Mouse (Mus musculus): ENCODE measurements around the gene Dnmt1. TPM values are rescaled to one million over a fixed set of nuclear protein-coding genes. Genes with fewer than 3 reads are reported as not detected.
A peak's percentile ranks its signal among the peaks of the same experiment; 100 is the strongest.

Dnmt1 gene
- polyA plus RNA-seq, 1 experiment from 2014 or later: 35.2 TPM

DNA sequence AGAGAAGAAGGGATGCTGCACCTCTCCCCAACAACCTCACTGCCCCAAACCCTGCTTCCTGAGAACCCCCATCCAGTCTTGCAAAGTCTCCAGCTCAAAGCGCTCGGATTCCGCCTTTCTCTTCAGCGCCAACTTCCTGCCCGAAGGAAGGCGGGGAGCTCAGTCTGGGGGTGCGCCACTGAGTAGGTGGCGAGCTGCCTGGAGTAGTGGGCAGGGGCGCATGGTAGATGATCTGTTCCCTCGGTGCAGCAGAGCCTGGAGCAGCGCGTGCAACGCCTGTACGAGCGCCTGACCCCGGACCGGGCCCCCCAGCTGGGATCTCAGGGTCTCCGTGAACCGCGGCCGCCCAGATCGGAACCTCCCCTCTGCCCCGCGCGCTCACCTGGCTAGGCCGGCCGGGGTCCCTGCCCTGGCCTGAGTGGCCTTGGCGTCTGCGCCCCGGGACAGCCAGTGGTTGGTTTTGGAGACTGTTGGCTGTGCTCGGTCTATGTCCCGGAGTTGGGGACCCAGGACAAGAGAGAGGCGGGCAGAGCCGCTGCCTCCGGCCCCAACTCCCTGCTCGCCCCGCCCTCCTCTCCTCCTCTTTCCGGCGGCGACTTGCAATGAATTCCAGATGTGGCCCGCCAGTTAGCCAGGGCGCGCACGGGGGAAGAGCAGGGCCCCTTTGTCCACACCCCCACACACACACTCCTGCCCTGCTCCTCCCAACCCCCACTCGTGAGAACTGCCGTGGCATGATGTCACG lies 16.7 kb upstream of the Dnmt1 start, which contains the start of gene S1pr2:
TSS of gene S1pr2 (minus strand) at position 566 of the 745 bp plus-strand sequence.
- Histone ChIP-seq H3K9me3 (ENCODE audit: control insufficient read depth, low read length) (no peaks in the 10 kb centered on the region), H3K36me3 (ENCODE audit: control insufficient read depth, insufficient read depth, low read length) (no peaks in the 10 kb centered on the region; the same call in 1 of the 2 replicates), H3K4me1 (ENCODE audit: control insufficient read depth in 2 of 2, insufficient read depth in 2 of 2, low read length in 2 of 2) (peaks cover 24 to 40% of the 10 kb centered on the region in 2 experiments), H3K4me2 (ENCODE audit: low read length) (peak within 1 kb of the TSS; percentile 96), H3K4me3 (ENCODE audit: control insufficient read depth in 1 of 2, insufficient read depth in 1 of 2, low read depth in 1 of 2, low read length in 2 of 2) (peak within 1 kb of the TSS; percentile 80 to 92), H3K27ac (replicated peaks in 1 of 2; ENCODE audit: control insufficient read depth in 1 of 2, insufficient read depth in 1 of 2, low read depth in 2 of 2, low read length in 2 of 2) (peak within 1 kb of the TSS; percentile 86 to 92), H3K27me3 (ENCODE audit: control insufficient read depth, insufficient read depth, low read length) (no peaks in the 10 kb centered on the region), H3K9ac (ENCODE audit: low read length) (peak within 1 kb of the TSS; percentile 94)
- WGBS: under 1% methylated on average over 37 of the region's 47 CpGs
- ATAC-seq (ENCODE audit: insufficient number of reproducible peaks, insufficient read depth, low FRiP score, low read depth): peak; percentile 64

GRCm38 (mm10) chr9:20975431-20976215 lies 15.9 kb upstream of the Dnmt1 start:
- peaks cover 24 to 40% of the 10 kb centered on the region in 2 experiments for H3K4me1 ChIP-seq (ENCODE audit: control insufficient read depth in 2 of 2, insufficient read depth in 2 of 2, low read length in 2 of 2)
- no peaks in the 10 kb centered on the region for H3K27me3 ChIP-seq (ENCODE audit: control insufficient read depth, insufficient read depth, low read length)
- H3K27ac ChIP-seq (replicated peaks in 1 of 2; ENCODE audit: control insufficient read depth in 1 of 2, insufficient read depth in 1 of 2, low read depth in 2 of 2, low read length in 2 of 2): peak overlapping the region; percentile 86 to 92
- peak overlapping the region; percentile 94 for H3K9ac ChIP-seq (ENCODE audit: low read length)
- H3K4me3 ChIP-seq (ENCODE audit: control insufficient read depth in 1 of 2, insufficient read depth in 1 of 2, low read depth in 1 of 2, low read length in 2 of 2): peak overlapping the region; percentile 80 to 92
- H3K36me3 ChIP-seq (ENCODE audit: control insufficient read depth, insufficient read depth, low read length): peaks cover 6% of the 10 kb centered on the region
- WGBS: under 1% methylated on average over 45 of the region's 45 CpGs
- peak overlapping the region; percentile 96 for H3K4me2 ChIP-seq (ENCODE audit: low read length)
- no peaks in the 10 kb centered on the region for H3K9me3 ChIP-seq (ENCODE audit: control insufficient read depth, low read length)
- peak; percentile 74; the same call in 1 of the 2 replicates for ATAC-seq (ENCODE audit: insufficient number of reproducible peaks, insufficient read depth, low FRiP score, low read depth)

DNA sequence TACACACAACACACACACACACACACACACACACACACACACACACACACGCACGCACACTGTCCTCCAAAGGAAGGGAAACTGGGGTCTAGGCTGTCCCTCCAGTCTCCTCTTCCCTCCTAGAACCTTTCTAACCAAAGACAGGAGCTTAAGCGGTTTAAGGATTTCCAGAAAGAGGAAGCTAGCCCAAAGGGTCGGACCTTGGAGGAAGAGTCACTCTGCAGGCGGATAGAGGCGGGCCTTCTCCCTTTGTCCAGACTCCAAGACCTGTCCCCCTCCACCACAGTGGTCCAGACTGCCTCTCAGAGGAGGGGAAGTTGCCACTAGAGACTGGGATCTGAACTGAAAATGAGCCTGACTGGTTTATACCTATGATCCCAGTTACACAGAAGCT lies 14.0 kb upstream of the Dnmt1 start:
- no peak overlapping the region for H3K4me3 ChIP-seq (ENCODE audit: control insufficient read depth in 1 of 2, insufficient read depth in 1 of 2, low read depth in 1 of 2, low read length in 2 of 2)
- WGBS: 47% methylated on average over 4 of the region's 6 CpGs

DNA sequence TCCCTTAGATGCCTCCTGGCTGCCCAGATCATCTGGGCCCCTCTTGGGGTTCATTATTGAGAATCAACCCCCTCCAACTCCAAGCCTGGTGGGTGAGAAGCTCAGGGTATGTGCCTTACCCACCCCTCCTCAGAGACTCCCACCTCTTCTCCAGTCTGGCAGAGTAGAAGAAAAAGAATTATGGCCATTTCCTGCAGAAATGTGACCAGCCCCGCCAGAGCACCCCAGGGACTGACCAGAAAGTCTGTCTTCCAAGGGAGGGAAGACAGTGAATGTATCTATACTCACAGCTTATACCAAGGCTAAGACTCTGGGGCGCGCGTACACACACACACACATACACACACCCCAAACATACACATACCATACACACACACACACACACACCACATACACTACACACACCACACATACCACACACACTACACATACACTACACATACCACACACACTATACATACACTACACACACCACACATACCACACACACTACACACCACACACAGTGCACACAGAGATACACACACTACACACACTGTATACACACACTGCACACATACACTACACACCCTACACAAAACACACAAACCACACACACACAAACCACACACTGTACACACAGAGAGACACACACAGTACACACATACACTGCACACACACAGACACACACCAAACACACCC lies 13.5 kb upstream of the Dnmt1 start:
- ATAC-seq (ENCODE audit: insufficient number of reproducible peaks, insufficient read depth, low FRiP score, low read depth): no peak
- Histone ChIP-seq H3K9me3 (ENCODE audit: control insufficient read depth, low read length) (no peaks in the 10 kb centered on the region), H3K4me3 (ENCODE audit: control insufficient read depth in 1 of 2, insufficient read depth in 1 of 2, low read depth in 1 of 2, low read length in 2 of 2) (peak overlapping the region in 1 of 2 experiments; percentile 6; a peak in 1 of 4 replicates), H3K27ac (replicated peaks in 1 of 2; ENCODE audit: control insufficient read depth in 1 of 2, insufficient read depth in 1 of 2, low read depth in 2 of 2, low read length in 2 of 2) (peak overlapping the region in 1 of 2 experiments; percentile 43; a peak in 1 of 4 replicates), H3K27me3 (ENCODE audit: control insufficient read depth, insufficient read depth, low read length) (no peaks in the 10 kb centered on the region), H3K36me3 (ENCODE audit: control insufficient read depth, insufficient read depth, low read length) (peaks cover 18% of the 10 kb centered on the region), H3K4me1 (ENCODE audit: control insufficient read depth in 2 of 2, insufficient read depth in 2 of 2, low read length in 2 of 2) (peaks cover 24 to 36% of the 10 kb centered on the region in 2 experiments), H3K4me2 (ENCODE audit: low read length) (peak overlapping the region; percentile 96), H3K9ac (ENCODE audit: low read length) (peak overlapping the region; percentile 53; the same call in 1 of the 2 replicates)
- WGBS: 84% methylated on average over 4 of the region's 4 CpGs

More for the DNA sequence above, 14.0 kb upstream of the Dnmt1 start:
- Histone ChIP-seq H3K9me3 (ENCODE audit: control insufficient read depth, low read length) (no peaks in the 10 kb centered on the region), H3K4me2 (ENCODE audit: low read length) (peak overlapping the region; percentile 96), H3K36me3 (ENCODE audit: control insufficient read depth, insufficient read depth, low read length) (peaks cover 12% of the 10 kb centered on the region), H3K4me1 (ENCODE audit: control insufficient read depth in 2 of 2, insufficient read depth in 2 of 2, low read length in 2 of 2) (peaks cover 24 to 36% of the 10 kb centered on the region in 2 experiments), H3K27ac (replicated peaks in 1 of 2; ENCODE audit: control insufficient read depth in 1 of 2, insufficient read depth in 1 of 2, low read depth in 2 of 2, low read length in 2 of 2) (no peak overlapping the region; a peak in 1 of 4 replicates), H3K27me3 (ENCODE audit: control insufficient read depth, insufficient read depth, low read length) (no peaks in the 10 kb centered on the region), H3K9ac (ENCODE audit: low read length) (peak overlapping the region; percentile 38; the same call in 1 of the 2 replicates)
- ATAC-seq (ENCODE audit: insufficient number of reproducible peaks, insufficient read depth, low FRiP score, low read depth): no peak

DNA sequence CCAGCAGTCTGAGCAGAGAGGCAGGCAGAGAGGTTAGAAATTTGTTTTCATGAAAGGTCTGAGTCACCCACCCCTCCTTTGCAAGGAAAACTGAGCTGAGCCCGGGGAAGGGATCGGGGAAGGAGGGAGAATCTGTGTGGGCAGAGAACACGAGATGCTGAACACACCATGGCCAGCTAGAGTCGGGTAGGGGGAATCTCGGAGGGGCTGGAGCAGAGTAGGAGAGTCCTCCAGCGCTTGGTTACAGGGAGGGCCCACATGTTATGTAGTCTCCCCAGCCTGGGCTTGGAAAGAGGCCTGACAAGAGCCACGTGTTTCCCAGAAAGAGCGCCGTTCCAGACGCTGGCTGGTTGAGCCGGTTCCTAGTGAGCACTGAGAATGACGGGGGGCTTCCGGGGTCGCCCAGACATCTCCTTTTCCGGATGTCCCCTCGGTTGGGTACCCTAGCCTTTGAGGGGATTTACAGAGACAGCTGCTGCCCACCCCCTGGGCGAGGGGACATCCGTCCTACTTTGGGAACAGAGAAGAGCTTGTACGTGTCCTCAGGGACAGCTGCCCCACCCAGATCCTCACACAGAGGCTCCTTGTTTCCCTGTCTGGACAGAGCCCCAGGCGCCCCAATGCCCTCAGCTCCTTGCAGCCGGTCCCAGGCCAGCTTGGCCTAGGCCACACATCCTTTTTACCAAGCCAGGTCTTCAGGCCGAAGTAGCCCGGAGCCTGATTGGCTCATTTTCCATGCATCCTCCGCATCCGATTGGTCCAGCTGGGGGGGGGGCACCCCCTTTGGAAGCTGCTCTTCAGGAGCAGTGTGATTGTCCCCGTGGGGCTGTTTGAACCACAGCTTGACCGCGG lies 12.7 kb upstream of the Dnmt1 start:
- Histone ChIP-seq H3K27ac (replicated peaks in 1 of 2; ENCODE audit: control insufficient read depth in 1 of 2, insufficient read depth in 1 of 2, low read depth in 2 of 2, low read length in 2 of 2) (peak overlapping the region; percentile 31 to 43), H3K4me3 (ENCODE audit: control insufficient read depth in 1 of 2, insufficient read depth in 1 of 2, low read depth in 1 of 2, low read length in 2 of 2) (peak overlapping the region in 1 of 2 experiments; percentile 6; a peak in 1 of 4 replicates), H3K36me3 (ENCODE audit: control insufficient read depth, insufficient read depth, low read length) (peaks cover 25% of the 10 kb centered on the region), H3K27me3 (ENCODE audit: control insufficient read depth, insufficient read depth, low read length) (no peaks in the 10 kb centered on the region), H3K9me3 (ENCODE audit: control insufficient read depth, low read length) (no peaks in the 10 kb centered on the region), H3K4me1 (ENCODE audit: control insufficient read depth in 2 of 2, insufficient read depth in 2 of 2, low read length in 2 of 2) (peaks cover 24 to 36% of the 10 kb centered on the region in 2 experiments), H3K9ac (ENCODE audit: low read length) (peak overlapping the region; percentile 53), H3K4me2 (ENCODE audit: low read length) (peak overlapping the region; percentile 49)
- no peak for ATAC-seq (ENCODE audit: insufficient number of reproducible peaks, insufficient read depth, low FRiP score, low read depth)
- 45% methylated on average over 28 of the region's 28 CpGs for WGBS

DNA sequence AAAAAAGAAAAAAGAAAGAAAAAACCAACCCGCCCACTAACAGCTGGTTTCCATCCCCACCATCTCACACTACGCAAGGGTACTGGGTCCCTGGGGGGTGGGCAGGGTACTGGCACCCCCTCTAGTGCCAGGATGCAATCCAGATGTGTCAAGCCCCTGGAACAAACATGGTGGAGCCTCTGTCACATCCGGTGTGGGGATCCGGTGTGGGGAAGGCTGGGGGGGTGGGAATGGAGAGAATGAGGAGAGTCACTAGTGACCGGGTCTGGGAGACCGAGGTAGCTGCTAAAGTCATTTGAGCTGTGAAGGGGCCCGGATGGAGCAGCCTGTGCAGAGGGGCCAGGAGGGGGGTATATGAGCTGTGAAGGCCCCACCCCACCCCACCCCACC lies 12.1 kb upstream of the Dnmt1 start:
- H3K4me3 ChIP-seq (ENCODE audit: control insufficient read depth in 1 of 2, insufficient read depth in 1 of 2, low read depth in 1 of 2, low read length in 2 of 2): no peak overlapping the region
- no peak for ATAC-seq (ENCODE audit: insufficient number of reproducible peaks, insufficient read depth, low FRiP score, low read depth)
- peak overlapping the region; percentile 49; the same call in 1 of the 2 replicates for H3K4me2 ChIP-seq (ENCODE audit: low read length)
- WGBS: 68% methylated on average over 7 of the region's 7 CpGs
- H3K27ac ChIP-seq (replicated peaks in 1 of 2; ENCODE audit: control insufficient read depth in 1 of 2, insufficient read depth in 1 of 2, low read depth in 2 of 2, low read length in 2 of 2): no peak overlapping the region
- peaks cover 24 to 31% of the 10 kb centered on the region in 2 experiments for H3K4me1 ChIP-seq (ENCODE audit: control insufficient read depth in 2 of 2, insufficient read depth in 2 of 2, low read length in 2 of 2)
- no peaks in the 10 kb centered on the region for H3K27me3 ChIP-seq (ENCODE audit: control insufficient read depth, insufficient read depth, low read length)
- no peaks in the 10 kb centered on the region for H3K9me3 ChIP-seq (ENCODE audit: control insufficient read depth, low read length)
- peak overlapping the region; percentile 53 for H3K9ac ChIP-seq (ENCODE audit: low read length)
- H3K36me3 ChIP-seq (ENCODE audit: control insufficient read depth, insufficient read depth, low read length): peaks cover 32% of the 10 kb centered on the region

Measured in heart, embryonic 14.5 days (tissue).